Comparison of ENCODE assay signal across 23 mouse cellular contexts in the genomic region with DNA sequence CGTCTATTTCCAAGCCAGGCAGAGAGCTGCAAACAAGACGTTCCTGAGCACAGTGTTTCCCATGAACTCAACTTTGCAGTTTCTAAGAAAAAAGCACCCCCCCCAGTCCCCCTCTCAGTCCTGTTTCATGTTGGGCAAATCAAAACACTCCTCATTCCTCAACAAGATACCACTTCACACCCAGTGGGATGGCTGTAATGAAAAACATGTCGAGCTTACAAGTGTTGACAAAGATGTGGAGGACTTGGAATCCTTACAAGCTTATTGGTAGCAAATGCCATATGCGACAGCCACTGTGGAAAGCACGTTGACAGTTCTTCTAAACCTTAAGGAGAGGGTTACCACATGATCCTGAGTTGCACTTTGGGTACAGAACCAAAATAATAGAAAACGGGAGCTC.
DNase-seq lines count a peak whose midpoint lies in the region; ATAC-seq and TF ChIP-seq lines count a peak whose summit lies in the region.
"Had no signal": no experiment of that assay in that cellular context is flagged by ENCODE, and none has a peak within 500 bp of the region (broad histone marks: within the 10 kb centered on the region; RNA-seq: fewer than 3 reads in every experiment).

No protein-coding gene starts in this region.

- H3K36me3 ChIP-seq in lung, embryonic 14.5 days (ENCODE audit: insufficient read depth): no peaks in the 10 kb centered on the region
- H3K36me3 ChIP-seq: heart, embryonic 13.5 days; limb, embryonic 12.5 days; midbrain, embryonic 15.5 days; neural tube, embryonic 12.5 days had no signal

- no peak for TF ChIP-seq CTCF in lung, embryonic 14.5 days (IDR thresholded peaks at IDR 0.05; ENCODE audit: low read depth)

- no peak overlapping the region for H3K9ac ChIP-seq in lung, embryonic 14.5 days
- H3K9ac ChIP-seq: heart, embryonic 13.5 days; limb, embryonic 12.5 days; liver, postnatal 0 days; midbrain, embryonic 15.5 days; neural tube, embryonic 12.5 days had no signal

- no peaks in the 10 kb centered on the region for H3K27me3 ChIP-seq in lung, embryonic 14.5 days (ENCODE audit: insufficient read depth, low read length)
- H3K27me3 ChIP-seq: heart, embryonic 13.5 days; limb, embryonic 12.5 days; midbrain, embryonic 15.5 days; neural tube, embryonic 12.5 days had no signal

- no peaks in the 10 kb centered on the region for H3K4me1 ChIP-seq in lung, embryonic 14.5 days (ENCODE audit: insufficient read depth)
- H3K4me1 ChIP-seq: limb, embryonic 12.5 days; midbrain, embryonic 15.5 days; neural tube, embryonic 12.5 days had no signal

- DNase-seq in frontal cortex, postnatal 36 days (ENCODE audit: low spot score in 2 of 2): peak; percentile 7 to 10
- no peak for DNase-seq in frontal cortex, postnatal 25 days (ENCODE audit: low spot score in 2 of 2)
- DNase-seq in lung, embryonic 14.5 days: peak; percentile 21
- DNase-seq in lung, adult 18-20 months: no peak
- peak; percentile 51 for DNase-seq in brain, embryonic 18.5 days (ENCODE audit: low read depth, low spot score)
- DNase-seq in telencephalon, adult 2 months (ENCODE audit: low read depth, low spot score): peak; percentile 28
- DNase-seq: adrenal gland, adult 2 months; cerebellum, adult 9-10 months; kidney, postnatal 36 days; liver, postnatal 0 days; retina, postnatal 1 day; right cerebral cortex, postnatal 25 days; spleen, adult 18-20 months; thymus, postnatal 25 days had no signal

- H3K4me2 ChIP-seq in lung, embryonic 14.5 days: no peak overlapping the region
- H3K4me2 ChIP-seq: heart, embryonic 13.5 days; limb, embryonic 12.5 days; liver, embryonic 11.5 days; midbrain, embryonic 15.5 days; neural tube, embryonic 12.5 days had no signal

- no peak overlapping the region for H3K4me3 ChIP-seq in lung, embryonic 14.5 days (ENCODE audit: low read depth, low read length)
- H3K4me3 ChIP-seq: heart, embryonic 13.5 days; limb, embryonic 12.5 days; midbrain, embryonic 15.5 days; neural tube, embryonic 12.5 days had no signal

- 42% methylated on average over 6 of the region's 6 CpGs for WGBS in lung, embryonic 14.5 days

- ATAC-seq in lung, embryonic 14.5 days (ENCODE audit: insufficient read depth): no peak
- no peak for ATAC-seq in cerebellum, adult (ENCODE audit: insufficient number of reproducible peaks, low FRiP score, low TSS enrichment)
- ATAC-seq: hindbrain, postnatal 0 days; intestine, embryonic 16.5 days; liver, postnatal 0 days; midbrain, embryonic 15.5 days had no signal

- H3K27ac ChIP-seq in lung, embryonic 14.5 days (ENCODE audit: low read depth): no peak overlapping the region
- H3K27ac ChIP-seq: heart, embryonic 13.5 days; hindbrain, postnatal 0 days; limb, embryonic 12.5 days; macrophage; midbrain, embryonic 15.5 days; neural tube, embryonic 12.5 days had no signal

- 0 out of 2 replicates have a peak, but pooled peaks cover 4% of the 10 kb centered on the region for H3K9me3 ChIP-seq in lung, embryonic 14.5 days (ENCODE audit: low read depth, low read length)
- H3K9me3 ChIP-seq: midbrain, embryonic 15.5 days; neural tube, embryonic 12.5 days had no signal

Comparison
In these comparisons a context has a peak if more than half of its experiments do, and no peak if none do; other contexts are left out.
1. DNase-seq: peak in frontal cortex, postnatal 36 days (2 of 2), lung, embryonic 14.5 days (single experiment), brain, embryonic 18.5 days (single experiment) and telencephalon, adult 2 months (single experiment); none in frontal cortex, postnatal 25 days (0 of 2) and lung, adult 18-20 months (0 of 2).